Mouse (Mus musculus): ENCODE measurements around the gene Hmces.
A peak's percentile ranks its signal among the peaks of the same experiment; 100 is the strongest.
"Not testable (repeated sequence)": the region's sequence is repeated elsewhere in the genome, so short reads cannot be mapped to it uniquely, and the experiment has no call there.

The Hmces gene

DNA sequence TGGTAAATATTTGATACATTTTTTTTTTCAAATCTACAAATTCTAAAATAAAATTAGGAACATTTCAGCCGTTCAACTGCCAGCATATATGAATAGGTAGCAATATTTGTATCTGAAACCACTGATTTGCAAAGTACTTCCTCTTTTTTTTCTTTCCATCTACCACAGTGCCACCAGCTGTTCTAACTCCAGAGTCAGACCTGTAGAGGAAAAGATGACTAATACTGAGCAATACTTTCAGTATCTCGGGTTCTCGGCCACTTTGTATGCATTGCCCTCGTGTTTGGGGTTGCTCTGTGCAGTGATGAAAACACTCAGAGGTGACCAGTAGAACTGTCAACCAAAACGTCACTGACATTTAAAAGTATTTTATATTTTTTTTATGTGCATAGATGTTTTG, 2.2 kb downstream of the Hmces start:
- no peak for DNase-seq

DNA sequence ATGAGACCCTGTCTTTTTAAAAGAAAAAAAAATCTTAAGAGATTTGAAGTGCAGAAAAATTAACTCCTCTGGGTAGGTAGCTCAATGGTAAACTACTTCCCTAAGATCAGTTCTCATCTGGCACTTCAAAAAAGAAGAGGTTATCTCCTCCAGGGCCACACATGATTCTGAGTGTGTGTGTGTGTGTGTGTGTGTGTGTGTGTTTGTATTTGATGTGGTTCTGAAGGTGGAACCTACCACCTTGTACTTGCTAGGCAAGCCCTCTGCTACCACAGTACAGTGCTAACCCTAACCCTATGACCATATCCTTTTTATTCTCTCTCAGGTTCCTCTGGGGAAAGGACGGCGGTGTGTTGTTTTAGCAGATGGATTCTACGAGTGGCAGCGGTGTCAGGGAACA, 7.5 kb downstream of the Hmces start:
- no peak for DNase-seq

DNA sequence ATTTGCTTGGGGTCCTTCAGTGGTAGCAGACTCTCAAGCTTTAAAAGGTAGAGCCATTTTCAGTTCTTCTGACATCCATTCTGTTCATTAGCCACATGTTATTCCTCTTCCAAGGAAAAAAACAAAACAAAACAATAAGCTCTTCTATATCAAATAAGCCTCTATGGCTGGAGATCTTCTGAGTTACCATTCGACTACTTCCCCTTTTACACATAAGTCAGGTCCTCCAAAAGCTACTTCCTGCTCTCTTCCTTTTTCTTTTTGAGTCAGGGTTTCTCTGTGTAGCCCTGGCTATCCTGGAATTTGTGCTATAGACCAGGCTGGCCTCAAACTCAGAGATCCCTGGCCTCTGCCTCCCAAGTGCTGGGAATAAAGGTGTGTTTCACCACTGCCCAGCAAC, 9.9 kb downstream of the Hmces start:
- no peak for DNase-seq

DNA sequence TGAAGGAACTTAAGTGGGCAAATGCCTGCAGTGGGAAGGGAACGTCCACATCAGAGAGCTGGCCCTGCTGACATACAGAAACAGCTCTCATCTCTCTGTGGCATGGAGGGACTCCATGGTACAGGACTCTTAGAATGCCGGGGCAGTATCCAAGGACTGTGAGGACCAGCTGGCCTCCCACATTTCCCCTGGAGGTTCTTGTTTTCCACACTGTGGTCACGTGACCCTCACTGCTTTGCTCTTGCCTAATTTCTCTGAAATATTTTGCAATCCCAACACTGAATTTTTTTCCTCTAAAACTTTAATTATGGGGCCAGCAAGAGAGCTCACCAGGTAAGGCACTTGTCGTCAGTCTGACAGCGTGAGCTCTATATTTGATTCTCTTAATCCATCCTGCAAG, 21.3 kb downstream of the Hmces start:
- DNase-seq = no peak

DNA sequence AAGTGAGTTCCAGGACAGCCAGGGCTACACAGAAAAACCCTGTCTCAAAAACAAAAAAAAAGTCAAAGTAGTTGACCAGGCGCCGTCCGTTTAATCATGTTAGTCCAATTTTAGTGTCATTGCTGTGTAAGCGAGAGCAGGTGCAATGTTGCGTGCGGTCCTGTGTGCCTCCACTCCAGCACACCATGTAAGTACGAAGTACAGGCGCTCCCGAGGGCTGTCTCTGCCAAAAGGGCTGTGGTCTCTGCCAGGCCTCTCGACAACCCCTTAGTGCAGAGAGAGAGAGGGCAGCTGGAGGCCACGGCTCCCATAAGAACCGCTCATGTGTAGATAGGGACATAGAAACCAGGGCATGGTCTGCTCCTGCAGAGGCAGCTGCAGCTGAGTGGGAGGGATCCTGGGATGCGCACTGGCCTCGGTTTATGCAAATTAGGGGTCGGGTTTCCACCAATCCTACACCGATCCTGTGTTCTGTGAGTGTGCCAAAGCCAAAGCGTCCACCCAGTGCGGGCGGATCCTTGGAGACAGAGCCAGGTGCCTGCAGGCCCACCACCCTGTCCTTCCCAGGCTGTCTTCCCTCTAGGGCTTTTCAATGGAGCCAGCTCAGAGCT, 23.5 kb downstream of the Hmces start:
- peak; percentile 51 for DNase-seq

DNA sequence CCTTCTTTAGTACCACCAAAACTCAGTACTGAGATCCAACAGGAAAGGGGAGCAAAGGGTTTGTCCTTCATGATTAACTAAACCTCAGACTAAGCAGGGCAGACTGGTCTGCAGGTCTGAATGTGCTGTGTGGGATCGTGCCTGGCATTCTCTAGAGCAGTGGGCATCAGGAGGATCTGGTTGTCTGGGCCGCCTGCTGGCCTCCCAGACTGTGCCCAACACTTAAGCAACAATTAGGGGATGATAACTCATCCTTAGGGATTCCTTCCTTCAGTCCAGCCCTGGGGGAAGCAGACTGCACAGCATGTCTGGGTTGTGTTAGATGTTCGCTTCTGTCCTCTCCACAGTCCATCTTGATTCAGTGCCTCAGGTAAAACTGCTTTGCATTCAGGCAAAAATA, 25.2 kb downstream of the Hmces start:
- no peak for DNase-seq

DNA sequence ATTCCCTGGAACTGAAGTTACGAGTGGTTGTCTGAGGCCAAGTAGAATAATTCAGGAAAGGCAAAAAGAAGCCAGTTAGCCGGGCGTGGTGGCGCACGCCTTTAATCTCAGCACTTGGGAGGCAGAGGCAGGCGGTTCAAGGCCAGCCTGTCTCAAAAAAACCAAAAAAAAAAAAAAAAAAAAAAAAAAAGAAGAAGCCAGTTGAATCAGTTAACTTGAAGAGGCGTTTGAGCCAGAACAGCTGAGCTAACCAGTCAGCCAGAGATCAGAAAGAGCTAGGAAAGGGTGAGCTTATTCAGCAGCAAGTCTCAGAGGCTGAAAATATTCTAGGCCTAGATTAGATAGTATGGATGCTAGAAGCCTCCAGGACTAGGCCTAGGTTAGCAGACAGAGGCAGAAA, 28.4 kb downstream of the Hmces start:
- no peak for DNase-seq

DNA sequence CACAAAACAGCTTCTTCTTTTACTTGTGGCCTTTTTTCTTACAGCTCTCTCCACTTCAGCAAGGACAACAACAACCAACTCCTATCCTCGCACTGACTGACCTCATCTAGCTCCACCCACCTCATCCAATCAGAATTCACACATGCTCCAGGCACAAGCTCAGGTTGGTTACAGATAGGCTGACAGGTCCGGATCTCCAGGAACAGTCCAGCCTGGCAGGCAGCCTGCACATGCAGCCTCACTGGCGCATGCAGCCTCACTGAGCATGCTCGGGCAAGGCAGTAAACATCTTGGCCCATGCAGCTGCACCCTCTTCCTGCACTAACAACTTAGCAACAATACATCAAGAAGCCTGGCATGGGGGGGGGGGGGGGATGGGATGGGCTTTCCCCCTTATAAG, 48.7 kb downstream of the Hmces start:
- DNase-seq = not testable (repeated sequence)

DNA sequence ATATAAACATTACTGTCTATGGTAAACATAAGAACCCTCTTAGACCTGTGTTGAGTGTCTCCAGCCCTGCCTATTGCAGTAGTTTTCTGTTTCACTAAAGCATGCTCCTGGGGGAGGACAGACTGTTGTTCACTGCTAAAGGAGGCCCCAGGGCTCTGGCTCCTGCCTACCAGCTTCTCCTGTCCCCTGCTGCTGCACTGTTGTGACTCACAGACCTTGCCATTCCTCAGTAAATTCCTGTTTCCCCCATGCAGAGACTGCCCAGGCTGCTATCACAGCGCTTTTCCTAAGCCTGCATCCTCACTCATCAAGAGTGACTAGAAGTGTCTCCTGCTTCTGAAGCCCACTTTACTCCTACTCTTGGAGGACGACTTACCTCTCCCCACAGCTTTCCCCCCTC, 56.3 kb downstream of the Hmces start:
- no peak for DNase-seq

DNA sequence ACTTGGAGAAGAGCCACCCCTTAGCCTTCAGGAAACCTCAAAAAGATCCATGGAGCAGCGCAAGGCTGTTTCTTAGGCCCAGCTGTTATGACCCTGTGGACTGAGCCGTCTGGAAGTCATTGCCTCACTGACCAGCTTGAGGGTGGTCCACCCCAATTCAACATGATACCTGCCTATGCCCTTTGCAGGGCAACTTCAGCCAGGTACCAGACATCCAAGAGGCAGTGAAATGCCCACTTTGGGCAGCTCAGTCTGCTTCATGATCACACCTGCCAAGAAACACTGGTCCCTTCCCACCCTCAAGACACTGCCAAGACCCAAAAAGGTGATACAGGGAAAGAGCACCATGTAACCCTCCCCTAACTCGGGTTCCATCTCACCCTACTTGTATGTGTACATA, 66.0 kb downstream of the Hmces start:
- no peak for DNase-seq

DNA sequence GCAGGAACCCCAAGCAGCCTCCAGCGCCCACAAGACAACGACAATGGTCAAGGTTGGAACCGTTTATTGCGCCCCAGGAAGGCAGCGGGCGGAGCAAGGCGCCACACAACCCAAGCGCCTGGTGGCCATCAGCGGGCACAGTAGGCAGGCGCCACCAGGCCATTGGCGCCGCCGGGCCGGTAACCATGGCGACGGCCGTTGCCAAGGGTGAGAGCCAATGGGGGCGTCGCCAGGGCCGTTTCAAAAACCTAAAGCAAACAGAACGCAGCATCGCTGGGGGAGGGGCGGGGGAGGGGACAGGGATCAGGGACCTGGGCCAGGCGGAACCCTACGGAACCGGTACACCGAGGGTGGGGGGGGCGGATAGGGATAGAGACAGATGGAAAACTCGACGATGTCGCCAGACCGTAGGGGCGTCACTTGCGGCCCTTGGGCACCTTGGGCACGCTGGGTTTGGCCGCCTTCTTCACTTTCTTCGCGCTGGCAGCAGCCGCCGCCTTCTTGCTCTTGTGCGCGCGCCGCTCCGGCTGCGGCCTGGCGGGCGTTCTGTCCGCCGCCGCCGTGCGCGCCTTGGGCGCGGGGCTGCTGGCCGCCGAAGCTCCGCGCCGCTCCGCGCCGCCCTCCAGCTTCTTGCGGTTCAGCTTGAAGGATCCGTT, 66.8 kb downstream of the Hmces start:
- DNase-seq = peak; percentile 83

DNA sequence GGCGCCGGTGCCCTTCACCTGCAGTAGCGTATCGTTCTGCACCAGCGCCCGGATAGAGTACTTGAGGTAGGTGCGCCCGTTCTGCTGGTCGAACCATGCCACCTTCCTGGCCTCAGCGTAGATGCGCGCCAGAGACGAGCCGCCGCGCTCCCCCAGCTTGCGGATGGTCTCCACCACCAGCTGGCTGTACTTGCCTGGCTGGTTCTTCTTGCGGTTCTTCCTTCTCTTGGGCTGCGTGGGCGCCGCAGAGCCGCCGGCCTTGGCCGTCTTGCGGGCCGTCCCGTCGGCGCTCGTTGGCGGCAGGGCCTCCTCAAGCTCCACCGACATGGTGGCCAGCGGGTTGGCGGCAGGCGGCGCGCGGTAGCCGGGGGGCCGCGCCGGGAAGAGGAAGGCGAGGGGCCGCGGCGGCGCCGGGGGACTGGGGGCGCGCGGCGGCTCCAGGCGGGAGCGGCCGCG, 67.3 kb downstream of the Hmces start:
- peak; percentile 43 for DNase-seq

DNA sequence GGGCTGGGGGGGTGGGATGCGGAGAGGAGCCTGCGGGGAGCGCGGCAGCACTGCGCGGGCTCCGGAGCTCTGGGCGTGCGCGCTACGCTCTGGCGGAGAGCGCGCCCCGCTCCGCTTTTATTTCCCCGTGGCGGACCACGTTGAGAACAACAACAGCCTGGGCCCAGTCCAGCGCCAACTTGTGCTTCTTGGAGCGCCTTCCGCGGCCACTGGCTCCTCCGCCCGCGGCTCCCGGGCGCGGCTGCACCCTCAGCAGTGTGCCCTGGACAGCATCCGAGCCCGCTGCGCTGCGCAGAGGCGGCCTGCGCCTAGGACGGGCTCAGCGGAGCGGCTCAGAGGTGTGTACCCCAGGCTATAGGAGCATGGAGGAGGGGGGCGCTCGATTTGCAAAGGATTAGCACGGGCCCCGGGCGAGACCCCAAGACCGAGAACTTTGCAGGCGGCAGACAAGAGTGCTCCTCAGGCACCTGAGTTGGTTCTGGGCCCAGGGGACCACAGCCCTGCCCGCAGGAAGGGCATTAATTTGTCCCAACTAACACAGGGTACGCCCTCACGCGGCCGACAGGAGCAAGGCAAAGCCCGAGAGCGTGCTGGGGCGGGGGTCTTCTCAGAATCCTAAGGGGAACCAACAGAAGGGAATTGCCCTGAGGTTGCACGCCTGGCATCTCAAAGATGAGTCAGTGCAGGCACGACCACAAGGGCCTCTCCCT, 68.0 kb downstream of the Hmces start, which contains the start of gene H1fx:
TSS of gene H1fx (minus strand) at position 91 of the 710 bp plus-strand sequence.
- DNase-seq = peak; percentile 82

DNA sequence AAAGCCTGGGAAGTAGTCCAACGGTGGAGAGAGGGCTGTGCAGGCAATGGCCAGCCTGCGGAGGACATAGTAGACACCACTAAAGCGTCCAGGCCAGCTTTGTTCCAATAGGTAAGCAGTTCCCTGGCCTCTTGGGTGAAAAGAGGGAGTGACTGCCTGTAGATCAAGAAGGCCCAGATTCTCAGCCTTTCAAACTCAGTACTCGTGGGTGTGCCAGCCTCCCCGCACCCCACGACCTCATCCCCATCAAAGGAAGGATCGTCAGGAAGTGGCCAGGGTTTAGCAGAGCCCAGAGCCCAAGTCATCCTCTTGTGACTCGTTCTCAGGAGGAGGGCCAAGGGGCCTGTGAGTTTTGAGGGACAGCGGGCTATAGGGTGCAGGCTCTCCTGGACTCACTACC, 68.8 kb downstream of the Hmces start:
- DNase-seq = no peak
